Mouse (Mus musculus): Measurements from ENCODE around the gene Ednra. TPM values are rescaled to one million over a fixed set of nuclear protein-coding genes. Genes with fewer than 3 reads are reported as not detected.

The Ednra gene
- polyA plus RNA-seq, 1 experiment from 2014 or later: 51.8 TPM

DNA sequence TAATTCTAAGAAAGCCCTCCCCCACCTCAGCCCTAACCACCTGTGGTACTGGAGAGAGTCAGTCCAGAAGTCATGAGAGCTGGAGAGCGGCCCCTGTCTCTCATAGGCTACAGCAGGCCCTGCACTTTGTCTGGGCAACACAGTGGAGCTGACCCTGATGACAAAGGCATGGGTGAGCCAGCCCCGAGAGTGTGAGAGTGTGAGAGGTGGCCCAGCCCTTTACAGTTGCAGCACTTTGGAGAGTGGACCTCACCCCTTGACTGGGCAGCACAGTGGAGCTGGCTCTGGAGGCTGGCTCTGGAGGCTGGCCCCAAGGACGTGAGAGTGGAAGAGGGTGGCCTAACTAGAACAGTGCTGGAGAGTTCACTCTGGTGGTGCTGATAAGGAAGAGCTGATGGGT is 20.2 kb upstream of the Ednra start:
- Histone ChIP-seq H3K4me2 (replicated peaks) (no peak overlapping the region), H3K9ac (no peak overlapping the region), H3K9me3 (no peaks in the 10 kb centered on the region), H3K36me3 (no peaks in the 10 kb centered on the region), H3K4me3 (no peak overlapping the region), H3K27ac (no peak overlapping the region), H3K27me3 (no peaks in the 10 kb centered on the region), H3K4me1 (no peaks in the 10 kb centered on the region)
- WGBS: 90% methylated on average over 3 of the region's 3 CpGs
- no peak for ATAC-seq (ENCODE audit: insufficient number of reproducible peaks, insufficient read depth, low FRiP score, low TSS enrichment)

DNA sequence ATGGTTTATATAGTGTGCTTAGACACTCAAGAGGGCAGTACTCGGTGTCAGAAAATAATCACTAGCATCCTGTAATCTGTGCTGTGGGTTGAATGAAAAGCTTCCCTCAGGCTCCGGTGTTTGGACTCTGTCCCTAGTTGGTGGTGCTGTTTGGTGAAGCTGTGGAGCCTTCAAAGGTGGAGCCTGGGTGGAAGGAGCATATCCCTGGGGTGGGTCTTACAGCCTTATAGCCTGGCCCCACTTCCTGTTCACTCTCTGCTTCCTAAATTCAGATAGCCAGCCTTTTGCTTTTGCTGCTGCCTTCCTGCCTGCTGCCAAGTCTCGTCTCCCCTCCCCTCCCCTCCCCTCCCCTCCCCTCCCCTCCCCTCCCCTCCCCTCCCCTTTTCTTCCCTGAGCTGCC is 18.1 kb upstream of the Ednra start:
- Histone ChIP-seq H3K4me3 (no peak overlapping the region), H3K9ac (no peak overlapping the region), H3K27ac (no peak overlapping the region), H3K9me3 (no peaks in the 10 kb centered on the region), H3K27me3 (no peaks in the 10 kb centered on the region), H3K4me1 (no peaks in the 10 kb centered on the region), H3K36me3 (no peaks in the 10 kb centered on the region), H3K4me2 (replicated peaks) (no peak overlapping the region)
- WGBS: 35% methylated on average over 3 of the region's 3 CpGs
- no peak for ATAC-seq (ENCODE audit: insufficient number of reproducible peaks, insufficient read depth, low FRiP score, low TSS enrichment)

DNA sequence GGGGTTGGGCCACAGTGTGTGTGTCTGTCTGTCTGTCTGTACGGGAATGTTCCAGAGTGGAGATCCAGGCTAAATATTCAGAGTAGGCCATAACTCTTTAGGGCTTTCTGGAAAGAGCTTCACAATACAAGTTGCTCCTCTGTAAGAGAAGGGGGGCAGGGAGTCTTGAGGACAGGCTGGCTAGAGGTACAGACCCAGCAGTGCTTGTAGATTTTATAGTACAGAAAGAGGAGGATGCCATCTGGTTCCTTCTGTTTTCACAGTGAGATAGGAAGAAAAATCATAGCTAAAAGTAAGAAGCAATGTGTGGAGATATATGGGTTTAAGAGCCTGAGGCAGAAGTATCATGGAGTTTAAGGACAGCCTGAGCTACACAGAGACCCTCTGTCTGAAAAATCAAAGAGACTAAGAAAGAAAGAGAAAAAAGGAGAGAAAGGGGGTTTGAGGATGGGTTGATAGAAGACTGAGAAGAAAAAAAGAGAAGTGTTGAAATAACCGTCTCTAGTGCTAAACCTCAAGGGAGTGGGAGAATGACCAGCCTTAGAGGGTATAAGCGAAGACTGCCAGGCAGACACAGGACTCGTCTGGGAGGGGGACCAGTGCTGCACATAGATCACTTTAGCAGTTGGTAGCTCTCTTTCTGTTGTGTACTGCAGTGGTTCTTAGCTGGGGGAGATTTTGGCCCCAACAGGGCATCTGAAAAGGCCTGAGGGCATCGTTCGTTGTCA is 16.9 kb upstream of the Ednra start:
- Histone ChIP-seq H3K9ac (no peak overlapping the region), H3K4me3 (no peak overlapping the region), H3K4me1 (no peaks in the 10 kb centered on the region), H3K27me3 (no peaks in the 10 kb centered on the region), H3K27ac (no peak overlapping the region), H3K4me2 (replicated peaks) (no peak overlapping the region), H3K9me3 (no peaks in the 10 kb centered on the region), H3K36me3 (no peaks in the 10 kb centered on the region)
- no peak for ATAC-seq (ENCODE audit: insufficient number of reproducible peaks, insufficient read depth, low FRiP score, low TSS enrichment)
- WGBS: 74% methylated on average over 6 of the region's 6 CpGs

DNA sequence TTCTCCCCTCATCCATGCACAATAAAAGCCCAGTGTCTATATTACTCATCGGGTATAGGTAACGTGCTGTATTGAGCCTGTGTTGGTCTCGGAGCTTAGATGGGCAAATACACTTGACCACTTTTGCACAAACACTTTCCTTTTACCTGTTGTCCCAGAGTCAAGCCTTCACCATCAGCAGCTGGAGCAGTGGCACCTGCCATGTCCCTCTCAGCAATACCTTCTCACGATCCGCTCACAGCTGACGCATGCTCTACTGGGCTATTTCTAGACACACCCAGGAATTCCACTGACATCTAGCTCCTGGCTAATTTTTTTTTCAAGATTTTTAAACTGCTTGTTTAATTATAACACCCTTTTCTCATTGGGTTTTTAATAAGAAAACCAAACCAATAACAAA is 14.2 kb upstream of the Ednra start:
- ATAC-seq (ENCODE audit: insufficient number of reproducible peaks, insufficient read depth, low FRiP score, low TSS enrichment): no peak
- no peaks in the 10 kb centered on the region for H3K27me3 ChIP-seq
- no peaks in the 10 kb centered on the region for H3K36me3 ChIP-seq
- no peaks in the 10 kb centered on the region for H3K4me1 ChIP-seq
- no peak overlapping the region for H3K27ac ChIP-seq
- H3K9ac ChIP-seq: no peak overlapping the region
- no peaks in the 10 kb centered on the region for H3K9me3 ChIP-seq
- no peak overlapping the region for H3K4me2 ChIP-seq (replicated peaks)
- no peak overlapping the region for H3K4me3 ChIP-seq
- WGBS: 89% methylated on average over 6 of the region's 6 CpGs

DNA sequence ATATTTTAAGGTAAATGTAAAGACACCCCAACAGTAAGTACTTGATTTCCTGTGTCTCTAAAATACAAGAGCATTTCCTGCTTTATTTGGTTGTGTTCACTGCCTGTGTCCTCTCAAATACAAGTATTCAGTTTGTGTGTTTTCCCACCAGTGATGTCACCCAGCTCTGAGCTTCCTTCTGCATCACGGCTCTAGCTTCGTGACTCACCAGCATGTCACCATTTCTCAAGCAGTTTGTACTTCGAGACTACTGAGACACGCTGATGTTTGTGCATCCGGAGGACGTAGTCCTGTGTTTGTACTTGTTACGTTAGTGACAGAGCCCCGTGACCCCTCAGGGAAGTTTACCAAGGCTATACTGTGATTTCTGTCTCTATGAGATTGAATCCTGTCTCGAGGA is 13.1 kb upstream of the Ednra start:
- Histone ChIP-seq H3K4me2 (replicated peaks) (no peak overlapping the region), H3K4me3 (no peak overlapping the region), H3K27ac (no peak overlapping the region), H3K36me3 (no peaks in the 10 kb centered on the region), H3K27me3 (no peaks in the 10 kb centered on the region), H3K9me3 (peaks cover 8% of the 10 kb centered on the region; the same call in 1 of the 2 replicates), H3K9ac (no peak overlapping the region), H3K4me1 (no peaks in the 10 kb centered on the region)
- 78% methylated on average over 9 of the region's 9 CpGs for WGBS
- ATAC-seq (ENCODE audit: insufficient number of reproducible peaks, insufficient read depth, low FRiP score, low TSS enrichment): no peak

DNA sequence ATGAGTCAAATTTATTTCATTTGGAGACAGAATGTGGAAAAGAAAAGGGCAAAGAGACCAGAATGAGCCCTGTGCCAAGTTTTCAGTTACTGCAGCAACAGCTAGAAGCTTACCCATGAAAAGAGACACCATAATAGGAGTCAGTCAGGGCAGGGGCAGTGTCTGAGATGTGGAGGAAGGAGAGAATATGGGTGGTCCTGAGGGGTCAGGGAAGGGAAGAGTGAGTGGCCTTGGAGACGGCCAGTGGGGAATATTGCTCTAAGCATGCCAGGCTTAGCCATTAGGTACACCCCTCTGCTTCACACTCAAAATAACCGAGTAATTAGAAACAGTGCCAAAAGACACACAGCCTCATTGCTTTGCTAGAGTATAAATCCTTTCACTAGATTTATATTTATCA is 9.5 kb upstream of the Ednra start:
- Histone ChIP-seq H3K9me3 (peaks cover 8% of the 10 kb centered on the region; the same call in 1 of the 2 replicates), H3K4me2 (replicated peaks) (no peak overlapping the region), H3K27me3 (no peaks in the 10 kb centered on the region), H3K27ac (0 out of 2 replicates have a peak overlapping the region, but pooled peaks have one; percentile 12), H3K9ac (no peak overlapping the region), H3K4me3 (no peak overlapping the region), H3K4me1 (no peaks in the 10 kb centered on the region), H3K36me3 (no peaks in the 10 kb centered on the region)
- 34% methylated on average over 2 of the region's 2 CpGs for WGBS
- ATAC-seq (ENCODE audit: insufficient number of reproducible peaks, insufficient read depth, low FRiP score, low TSS enrichment): no peak

DNA sequence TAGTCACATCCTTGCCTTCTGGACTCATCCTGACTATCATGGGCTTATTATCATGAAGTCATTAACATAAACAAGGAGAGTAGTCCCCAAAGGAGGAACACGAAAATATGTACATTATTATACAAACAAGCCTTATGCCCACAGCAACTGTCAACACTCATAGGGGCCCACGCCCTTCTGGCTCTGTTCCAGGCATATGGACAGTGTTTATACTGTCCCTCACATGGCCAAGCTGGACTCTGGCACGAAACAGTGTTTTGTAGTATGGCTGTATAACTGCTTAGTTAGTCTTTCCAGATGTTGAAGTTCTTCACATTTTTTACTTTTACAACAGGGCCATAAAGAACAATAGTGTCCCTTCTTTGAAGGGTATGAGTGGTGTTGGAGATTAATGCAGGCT is 8.7 kb upstream of the Ednra start:
- Histone ChIP-seq H3K4me2 (replicated peaks) (no peak overlapping the region), H3K9me3 (peaks cover 8% of the 10 kb centered on the region; the same call in 1 of the 2 replicates), H3K36me3 (no peaks in the 10 kb centered on the region), H3K9ac (no peak overlapping the region), H3K27me3 (no peaks in the 10 kb centered on the region), H3K4me1 (no peaks in the 10 kb centered on the region), H3K27ac (no peak overlapping the region), H3K4me3 (no peak overlapping the region)
- 73% methylated on average over 3 of the region's 3 CpGs for WGBS
- no peak for ATAC-seq (ENCODE audit: insufficient number of reproducible peaks, insufficient read depth, low FRiP score, low TSS enrichment)

DNA sequence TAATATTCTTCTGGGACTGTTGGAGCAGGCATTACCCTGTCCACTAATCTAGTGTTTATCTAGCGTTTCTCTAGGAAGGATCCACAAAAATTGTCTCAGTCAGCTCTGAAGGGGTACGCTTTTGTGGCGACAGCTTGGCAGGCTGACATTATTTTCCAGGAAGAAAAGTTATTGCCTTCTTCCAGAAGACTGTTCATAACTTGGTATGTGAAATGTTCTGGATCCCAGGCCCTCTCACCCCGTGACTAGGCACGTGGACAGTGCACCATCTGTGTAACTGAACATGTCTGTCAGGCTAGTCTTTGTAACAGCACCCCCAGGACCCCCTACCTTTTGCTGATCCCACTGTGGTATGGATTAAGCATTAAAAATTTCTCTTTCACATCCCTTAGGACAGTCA is 1.1 kb upstream of the Ednra start:
- Histone ChIP-seq H3K4me2 (replicated peaks) (no peak overlapping the region), H3K27ac (no peak overlapping the region), H3K36me3 (no peaks in the 10 kb centered on the region), H3K27me3 (no peaks in the 10 kb centered on the region), H3K4me3 (no peak overlapping the region), H3K9me3 (no peaks in the 10 kb centered on the region), H3K4me1 (peaks cover 18% of the 10 kb centered on the region), H3K9ac (no peak overlapping the region)
- no peak for ATAC-seq (ENCODE audit: insufficient number of reproducible peaks, insufficient read depth, low FRiP score, low TSS enrichment)
- 74% methylated on average over 5 of the region's 5 CpGs for WGBS

DNA sequence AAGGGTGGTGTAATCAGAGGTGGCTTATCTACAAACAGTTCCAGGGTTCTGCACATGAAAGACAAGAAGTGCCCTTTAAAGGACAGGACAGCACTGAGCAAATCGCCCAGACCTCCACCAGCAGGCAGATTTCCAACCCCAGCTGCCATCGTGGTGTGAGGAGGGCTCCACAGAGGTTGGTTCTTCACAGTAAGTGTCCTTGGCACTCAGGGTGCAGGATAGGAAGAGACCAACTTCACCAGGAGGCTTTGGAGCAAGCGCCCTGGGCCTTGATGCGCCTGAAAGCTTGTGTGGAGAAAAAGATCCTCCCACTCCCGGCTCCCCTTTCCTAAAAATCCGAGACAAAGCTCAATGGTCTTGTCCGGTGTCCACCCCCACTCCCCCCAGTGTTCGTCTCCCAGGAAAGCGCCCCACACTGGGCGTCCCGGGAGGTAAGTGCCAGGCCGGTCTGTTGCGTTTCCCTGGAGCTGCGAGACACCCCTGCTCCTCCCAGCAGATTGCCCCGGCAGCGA is 674 bp downstream of the Ednra start:
- Histone ChIP-seq H3K9me3 (no peaks in the 10 kb centered on the region), H3K4me3 (peak overlapping the region; percentile 63), H3K9ac (peak overlapping the region; percentile 84), H3K4me2 (replicated peaks) (peak overlapping the region; percentile 64), H3K4me1 (peaks cover 30% of the 10 kb centered on the region), H3K27ac (peak overlapping the region; percentile 98), H3K27me3 (no peaks in the 10 kb centered on the region), H3K36me3 (peaks cover 10% of the 10 kb centered on the region)
- WGBS: under 1% methylated on average over 16 of the region's 16 CpGs
- ATAC-seq (ENCODE audit: insufficient number of reproducible peaks, insufficient read depth, low FRiP score, low TSS enrichment): peak; percentile 61

DNA sequence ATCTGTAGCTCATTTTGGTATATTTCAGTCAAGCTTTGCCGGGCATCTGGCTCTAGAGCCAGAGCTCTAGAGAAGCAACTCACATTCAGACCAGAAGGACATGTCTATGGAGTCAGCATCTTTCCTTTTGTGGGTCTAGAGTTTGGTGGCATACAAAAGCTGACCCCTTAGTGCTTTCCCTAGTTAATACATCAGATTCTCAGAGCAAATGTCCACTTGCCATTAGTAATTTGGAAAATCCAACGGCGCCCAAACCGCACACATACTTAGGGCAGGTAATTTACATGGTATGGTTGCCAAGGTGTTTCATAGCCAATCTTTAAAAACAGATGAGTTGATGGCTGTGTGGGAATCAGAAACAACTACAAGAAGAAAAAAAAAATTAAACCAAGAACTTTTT is 1.2 kb downstream of the Ednra start:
- Histone ChIP-seq H3K36me3 (peaks cover 10% of the 10 kb centered on the region), H3K9ac (peak overlapping the region; percentile 84), H3K27ac (peak overlapping the region; percentile 98), H3K4me2 (replicated peaks) (peak overlapping the region; percentile 64), H3K9me3 (no peaks in the 10 kb centered on the region), H3K4me1 (peaks cover 35% of the 10 kb centered on the region), H3K27me3 (no peaks in the 10 kb centered on the region), H3K4me3 (peak overlapping the region; percentile 63)
- 66% methylated on average over 4 of the region's 4 CpGs for WGBS
- no peak for ATAC-seq (ENCODE audit: insufficient number of reproducible peaks, insufficient read depth, low FRiP score, low TSS enrichment)

DNA sequence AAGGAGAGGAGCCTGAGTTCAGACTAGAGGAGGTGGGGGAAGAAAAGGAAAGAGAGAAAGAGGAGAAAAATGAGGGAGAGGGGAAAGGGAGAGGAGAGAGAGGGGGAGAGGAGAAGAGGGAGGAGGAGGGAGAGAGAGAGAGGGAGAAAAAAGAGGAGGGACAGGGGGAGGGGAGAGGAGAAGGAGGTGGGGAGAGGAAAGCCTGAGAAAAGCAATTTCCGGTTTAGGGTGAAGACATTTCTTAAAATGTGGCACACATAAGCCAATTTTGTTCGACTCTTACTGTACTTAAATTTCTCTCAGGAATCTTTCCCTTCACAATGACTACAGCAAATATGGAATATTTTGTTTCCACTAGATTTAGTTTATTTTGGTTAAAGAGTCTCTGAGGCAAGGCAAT is 5.3 kb downstream of the Ednra start:
- peak overlapping the region; percentile 25; the same call in 1 of the 2 replicates for H3K4me2 ChIP-seq (replicated peaks)

DNA sequence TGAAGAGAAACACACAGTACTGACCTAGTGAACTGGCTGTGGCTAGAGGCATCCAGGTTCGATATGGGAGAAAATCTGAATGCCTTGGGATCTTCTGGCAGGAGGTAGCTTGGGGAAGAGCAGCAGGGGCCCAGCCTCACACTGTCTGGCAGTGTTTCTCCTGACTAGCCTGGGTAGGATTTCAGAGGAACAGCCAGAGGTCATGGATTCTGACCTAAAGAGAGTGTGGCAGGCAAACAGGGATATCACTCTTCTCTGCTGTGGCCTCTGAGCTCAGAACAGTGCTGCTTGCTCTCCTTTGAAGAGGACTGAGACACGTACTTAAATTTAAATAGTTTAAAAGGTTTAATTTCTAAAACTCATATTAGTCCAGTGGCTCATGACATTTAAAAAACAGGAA is 7.2 kb downstream of the Ednra start:
- ATAC-seq (ENCODE audit: insufficient number of reproducible peaks, insufficient read depth, low FRiP score, low TSS enrichment): no peak
- Histone ChIP-seq H3K9me3 (no peaks in the 10 kb centered on the region), H3K9ac (no peak overlapping the region), H3K4me1 (peaks cover 72% of the 10 kb centered on the region), H3K27ac (0 out of 2 replicates have a peak overlapping the region, but pooled peaks have one; percentile 38), H3K36me3 (peaks cover 10% of the 10 kb centered on the region), H3K27me3 (no peaks in the 10 kb centered on the region), H3K4me2 (replicated peaks) (peak overlapping the region; percentile 23; the same call in 1 of the 2 replicates), H3K4me3 (no peak overlapping the region)
- 10% methylated on average over 2 of the region's 2 CpGs for WGBS

More for the DNA sequence above, 5.3 kb downstream of the Ednra start:
- H3K9ac ChIP-seq: no peak overlapping the region
- H3K4me3 ChIP-seq: no peak overlapping the region
- no peaks in the 10 kb centered on the region for H3K9me3 ChIP-seq
- 57% methylated on average over 2 of the region's 2 CpGs for WGBS
- H3K27me3 ChIP-seq: no peaks in the 10 kb centered on the region
- H3K4me1 ChIP-seq: peaks cover 61% of the 10 kb centered on the region
- H3K36me3 ChIP-seq: peaks cover 10% of the 10 kb centered on the region
- no peak for ATAC-seq (ENCODE audit: insufficient number of reproducible peaks, insufficient read depth, low FRiP score, low TSS enrichment)
- no peak overlapping the region for H3K27ac ChIP-seq

All from embryonic facial prominence, embryonic 12.5 days (tissue).